Mouse (Mus musculus) cerebral cortex, adult 2 months (tissue): ENCODE results near the gene Thbs1.

Experiments used
- WGBS: fragments of 180-500 bp; shearing (Covaris S2); methylation state at CpG from one replicate; pipeline ENCODE4 v1.1.7; 2018; 5-methylcytosine and 5-hydroxymethylcytosine counted together

Gene Thbs1

GRCm38 (mm10) chr2:118114671-118115070, 3.0 kb downstream of the Thbs1 start:
- WGBS: 84% methylated on average over 10 of the region's 10 CpGs

- 85% methylated on average over 7 of the region's 7 CpGs for WGBS
Measured at GRCm38 (mm10) chr2:118115647-118116046, 4.0 kb downstream of the Thbs1 start.

GRCm38 (mm10) chr2:118116180-118116579, 4.5 kb downstream of the Thbs1 start:
- 79% methylated on average over 2 of the region's 2 CpGs for WGBS

GRCm38 (mm10) chr2:118116754-118117290, 5.1 kb downstream of the Thbs1 start:
- 85% methylated on average over 3 of the region's 3 CpGs for WGBS

GRCm38 (mm10) chr2:118117401-118117800, 5.7 kb downstream of the Thbs1 start:
- 82% methylated on average over 11 of the region's 11 CpGs for WGBS

- 81% methylated on average over 6 of the region's 6 CpGs for WGBS
Measured at GRCm38 (mm10) chr2:118118045-118118444, 6.4 kb downstream of the Thbs1 start.

- WGBS: 87% methylated on average over 7 of the region's 7 CpGs
Measured at GRCm38 (mm10) chr2:118118515-118118914, 6.8 kb downstream of the Thbs1 start.

- WGBS: 97% methylated on average over 12 of the region's 12 CpGs
Measured at GRCm38 (mm10) chr2:118119684-118120083, 8.0 kb downstream of the Thbs1 start.

- 97% methylated on average over 11 of the region's 11 CpGs for WGBS
Measured at GRCm38 (mm10) chr2:118120095-118120494, 8.4 kb downstream of the Thbs1 start.

- WGBS: 97% methylated on average over 7 of the region's 7 CpGs
Measured at GRCm38 (mm10) chr2:118120751-118121150, 9.1 kb downstream of the Thbs1 start.

- 94% methylated on average over 6 of the region's 6 CpGs for WGBS
Measured at GRCm38 (mm10) chr2:118122291-118122690, 10.6 kb downstream of the Thbs1 start.

GRCm38 (mm10) chr2:118123743-118124142, 12.1 kb downstream of the Thbs1 start:
- 95% methylated on average over 9 of the region's 9 CpGs for WGBS

GRCm38 (mm10) chr2:118124437-118124836, 12.8 kb downstream of the Thbs1 start:
- 89% methylated on average over 7 of the region's 7 CpGs for whole genome bisulfite sequencing

- 83% methylated on average over 11 of the region's 11 CpGs for WGBS
Measured at GRCm38 (mm10) chr2:118125211-118125939, 13.7 kb downstream of the Thbs1 start.

- WGBS: 84% methylated on average over 7 of the region's 7 CpGs
Measured at GRCm38 (mm10) chr2:118125943-118126470, 14.3 kb downstream of the Thbs1 start.

GRCm38 (mm10) chr2:118127516-118128288, 16.0 kb downstream of the Thbs1 start:
- WGBS: 90% methylated on average over 5 of the region's 5 CpGs

- 85% methylated on average over 3 of the region's 3 CpGs for WGBS
Measured at GRCm38 (mm10) chr2:118128313-118128712, 16.6 kb downstream of the Thbs1 start.

- whole genome bisulfite sequencing: 91% methylated on average over 9 of the region's 9 CpGs
Measured at GRCm38 (mm10) chr2:118137071-118137470, 25.4 kb downstream of the Thbs1 start.

- WGBS: 88% methylated on average over 2 of the region's 2 CpGs
Measured at GRCm38 (mm10) chr2:118137776-118138175, 26.1 kb downstream of the Thbs1 start.

- 69% methylated on average over 6 of the region's 6 CpGs for WGBS
Measured at GRCm38 (mm10) chr2:118139261-118139660, 27.6 kb downstream of the Thbs1 start.

GRCm38 (mm10) chr2:118141651-118142050, 30.0 kb downstream of the Thbs1 start:
- WGBS: 89% methylated on average over 10 of the region's 10 CpGs

GRCm38 (mm10) chr2:118147749-118148148, 36.1 kb downstream of the Thbs1 start:
- 85% methylated on average over 3 of the region's 3 CpGs for WGBS
